Mouse (Mus musculus) megakaryocyte, adult 5-6 weeks (primary cell): ENCODE data around the gene Hectd4. TPM values are rescaled to one million over a fixed set of nuclear protein-coding genes. Genes with fewer than 3 reads are reported as not detected.
"Not testable (repeated sequence)": the region's sequence is repeated elsewhere in the genome, so short reads cannot be mapped to it uniquely, and the experiment has no call there.

Experiments
- ATAC-seq: 2 replicates; pipeline ENCODE4 v1.8.0; 2016; ENCODE audit warnings: mild to moderate bottlenecking, inconsistent platforms; ENCODE audit not compliant: poor library complexity, severe bottlenecking
- total RNA-seq, 2 experiments: library from RNA; stranded (forward) in 1 of 2; stranded (reverse) in 1 of 2; fragments of 153-499, 151-499 nt in 1 of 2; fragments of 221-1000, 200-1000 nt in 1 of 2; gene quantifications; 2 replicates each; pipeline versions ENCODE4 v1.2.3 to v1.2.4; 2015 to 2017

Gene Hectd4
- total RNA-seq, 2 experiments from 2014 or later = 8.6 to 12.0 TPM

DNA sequence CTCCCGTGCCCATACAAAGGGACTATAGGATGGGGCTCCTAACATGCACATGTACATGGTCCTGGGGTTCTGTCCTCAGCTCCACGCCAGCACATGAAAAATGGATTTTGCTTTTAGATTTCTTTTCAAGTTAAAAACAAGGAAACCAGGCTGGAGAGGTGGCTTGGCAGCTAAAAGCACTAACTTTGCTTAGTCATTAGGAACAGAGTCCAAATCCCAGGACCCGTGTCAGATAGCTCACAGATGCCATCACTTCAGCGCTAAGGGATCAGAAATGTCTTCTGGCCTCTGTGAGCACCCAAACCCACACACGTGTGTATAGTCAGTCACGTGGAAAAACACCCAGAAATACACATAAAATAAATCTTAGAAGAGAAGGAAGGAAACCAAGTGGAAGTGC lies 116.8 kb downstream of the Hectd4 start:
- no peak for ATAC-seq

DNA sequence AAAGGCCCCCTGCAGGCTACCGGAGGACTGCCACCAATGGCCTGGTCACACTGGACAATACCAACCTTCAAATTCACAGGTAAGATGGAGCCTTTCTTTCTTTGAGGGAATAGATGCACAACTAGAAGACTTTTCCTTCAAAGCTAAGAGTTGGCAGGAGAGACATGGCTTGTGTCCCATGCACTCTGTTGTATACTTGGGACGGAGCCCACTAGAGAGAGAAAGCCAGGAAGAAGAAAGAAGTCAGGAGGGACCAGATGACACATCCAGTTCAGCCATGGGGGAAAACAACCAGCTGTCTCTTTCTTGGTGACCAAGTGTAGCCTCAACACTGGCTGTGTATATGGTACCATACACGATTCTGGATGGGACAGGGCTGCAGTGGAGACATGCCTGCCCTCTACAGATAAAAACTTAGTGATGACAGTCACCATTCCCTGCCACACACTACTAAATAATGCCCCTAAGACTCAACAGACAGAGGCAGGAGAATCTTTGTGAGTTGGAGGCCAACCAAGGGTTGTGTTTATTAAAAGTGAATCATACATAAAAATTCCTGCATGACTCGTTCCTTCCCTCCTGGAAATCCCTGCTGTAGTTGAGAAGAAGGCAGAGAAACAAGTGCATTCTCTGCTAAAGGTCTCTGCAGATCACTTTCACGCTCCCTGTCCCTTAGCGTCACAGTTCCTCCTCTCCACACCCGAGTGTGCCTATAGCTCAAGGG lies 119.7 kb downstream of the Hectd4 start:
- no peak for ATAC-seq

DNA sequence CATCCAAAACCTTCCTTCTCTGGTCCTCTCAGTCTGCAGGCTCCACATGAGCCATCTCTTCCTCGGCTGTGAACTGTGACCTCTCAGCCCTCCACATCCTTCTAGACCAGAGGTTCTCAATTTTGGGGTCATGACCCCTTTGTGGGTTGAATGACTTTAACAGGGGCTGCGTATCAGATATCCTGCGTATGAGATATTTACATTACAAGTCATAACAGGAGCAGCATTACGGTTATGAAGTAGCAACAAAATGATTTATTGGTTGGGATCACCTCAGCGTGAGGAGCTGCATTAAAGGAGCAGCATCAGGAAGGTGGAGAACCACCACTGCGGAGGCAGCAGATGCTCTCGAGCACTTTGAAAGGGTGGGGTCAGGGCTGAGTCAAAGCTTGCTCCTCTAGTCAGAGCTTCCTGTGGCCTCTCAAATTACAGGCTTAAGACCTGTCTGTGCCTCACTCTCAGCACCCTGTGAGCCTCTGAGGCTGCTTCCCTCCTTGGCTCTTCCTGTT lies 121.0 kb downstream of the Hectd4 start:
- peak; percentile 51 for ATAC-seq

DNA sequence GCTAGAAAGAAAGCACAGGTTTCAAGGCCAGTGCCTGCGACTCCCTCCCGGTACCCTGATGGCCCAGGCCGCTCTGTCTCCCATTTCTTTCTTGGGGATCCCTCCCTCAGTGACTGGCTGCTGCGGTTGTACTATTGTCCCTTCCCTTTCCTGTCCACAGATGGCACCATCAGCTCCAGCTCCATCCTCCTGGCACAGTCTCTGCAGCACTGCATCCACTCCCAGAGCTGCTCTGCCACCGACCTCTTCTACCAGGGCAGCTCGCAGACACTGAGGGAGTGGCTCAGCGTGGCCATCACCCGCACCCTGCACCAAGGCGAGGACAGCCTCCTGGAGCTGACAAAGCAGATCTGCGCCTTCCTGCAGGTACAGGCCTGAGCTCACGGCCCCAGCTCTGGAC lies 122.5 kb downstream of the Hectd4 start:
- no peak for ATAC-seq

DNA sequence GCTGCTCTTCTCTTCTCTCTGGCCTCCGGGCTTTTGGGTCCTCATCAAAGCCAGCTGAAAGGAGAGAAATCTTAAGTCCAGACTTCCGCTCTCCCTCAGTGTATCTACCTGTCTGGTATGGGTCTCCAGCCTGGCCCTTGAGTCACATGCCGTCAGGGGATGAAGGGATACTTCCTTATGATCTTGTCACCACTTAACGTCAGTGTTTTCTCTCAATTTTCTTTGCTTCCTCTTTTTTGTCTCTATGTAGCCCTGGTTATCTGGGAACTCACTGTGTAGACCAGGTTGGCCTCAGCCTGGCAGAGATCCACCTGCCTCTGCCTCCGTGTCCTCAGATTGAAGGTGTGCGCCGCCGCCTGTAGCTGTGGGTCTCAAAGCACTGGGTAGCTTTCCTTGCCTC lies 124.0 kb downstream of the Hectd4 start:
- peak; percentile 44; the same call in 1 of the 2 replicates for ATAC-seq

DNA sequence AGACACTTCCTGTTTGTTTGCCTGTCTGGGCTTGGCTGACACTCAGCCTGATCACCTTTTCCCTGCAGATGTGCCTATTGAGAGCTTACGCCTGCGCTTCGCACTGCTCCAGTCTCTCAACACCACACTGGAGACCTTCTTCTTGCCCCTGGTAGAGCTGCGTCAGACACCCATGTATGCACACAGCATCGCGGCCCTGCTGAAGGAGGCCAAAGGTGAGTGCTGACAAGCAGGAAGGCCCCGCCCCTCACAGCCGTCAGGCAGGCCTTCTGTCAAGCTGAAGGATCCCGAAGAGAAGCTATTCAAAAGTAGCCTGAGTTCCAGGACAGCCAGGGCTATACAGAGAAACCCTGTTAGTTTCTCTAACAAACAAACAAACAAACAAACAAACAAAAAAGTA lies 139.2 kb downstream of the Hectd4 start:
- ATAC-seq = no peak

DNA sequence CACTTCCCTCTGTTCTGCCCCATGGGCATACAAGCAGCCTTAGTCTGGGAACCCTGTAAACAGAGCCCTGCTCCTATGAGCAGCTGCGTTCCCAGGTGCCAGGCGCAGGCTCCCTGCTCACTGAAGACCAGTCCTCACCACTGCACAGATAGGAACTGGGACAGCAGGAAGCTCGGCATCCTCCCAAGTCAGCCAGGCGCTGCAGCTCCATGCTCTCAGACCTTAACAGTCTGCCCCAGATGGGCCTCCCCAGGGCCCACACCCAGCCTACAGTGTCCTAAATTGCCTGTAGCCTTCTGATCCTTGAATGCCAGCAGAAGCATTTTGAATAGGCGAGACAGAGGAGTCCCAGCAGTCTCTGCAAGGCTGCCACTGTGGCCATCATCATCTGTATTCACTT lies 141.7 kb downstream of the Hectd4 start:
- no peak for ATAC-seq

DNA sequence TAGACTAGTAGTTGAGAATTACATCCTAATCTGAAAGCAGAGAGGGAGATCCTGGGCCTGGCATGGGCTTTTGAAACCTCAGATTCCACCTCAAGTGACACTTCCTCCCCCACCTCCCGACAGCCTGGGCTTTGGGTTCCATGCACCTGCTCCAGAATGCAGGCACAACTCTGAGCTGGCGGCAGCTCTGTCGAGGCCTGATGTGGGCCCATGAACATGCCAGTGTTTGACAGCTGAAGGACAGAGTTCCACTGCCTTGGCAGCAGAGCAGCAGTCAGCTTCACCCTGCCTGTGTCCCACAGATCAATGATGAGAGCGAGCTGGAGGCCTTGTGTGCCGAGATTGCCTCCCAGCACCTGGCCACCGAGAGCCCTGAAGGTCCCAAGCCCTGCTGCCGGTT lies 143.4 kb downstream of the Hectd4 start:
- no peak for ATAC-seq

DNA sequence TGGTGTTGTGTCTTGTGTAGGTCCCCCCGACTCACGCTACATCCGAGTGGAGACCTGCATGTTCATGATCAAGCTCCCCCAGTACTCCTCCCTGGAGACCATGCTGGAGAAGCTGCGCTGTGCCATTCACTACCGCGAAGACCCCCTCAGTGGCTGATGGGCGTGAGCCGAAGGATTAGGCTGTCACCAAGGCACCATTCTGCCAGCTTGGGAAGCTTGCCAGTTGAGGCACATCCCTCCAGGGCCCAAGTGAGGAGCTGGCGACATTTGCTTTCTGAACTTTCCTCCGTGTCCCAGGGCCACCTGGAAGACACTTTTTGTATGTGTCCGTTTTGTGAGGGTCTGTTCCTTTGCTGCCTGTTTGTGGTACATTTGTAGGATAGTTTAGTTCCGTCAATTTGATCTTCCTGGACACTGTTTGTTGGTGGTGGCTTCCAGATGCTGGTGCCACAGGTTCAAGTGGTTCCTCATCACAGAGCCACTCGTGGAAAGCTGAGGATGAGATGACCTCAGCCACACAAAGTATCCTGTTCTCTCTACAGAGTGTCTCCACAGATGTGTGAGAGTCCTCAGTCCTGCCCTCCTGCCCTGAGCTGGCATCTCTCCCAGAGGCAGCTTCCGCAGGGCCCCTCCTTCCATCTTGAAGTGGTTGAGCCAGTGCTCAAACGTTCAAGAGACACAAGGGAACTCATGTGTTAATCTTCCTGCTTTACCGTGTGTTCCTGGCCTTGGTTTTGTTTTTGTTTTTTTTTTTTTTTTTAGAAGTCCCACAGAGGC lies 146.6 kb downstream of the Hectd4 start:
- ATAC-seq = no peak

DNA sequence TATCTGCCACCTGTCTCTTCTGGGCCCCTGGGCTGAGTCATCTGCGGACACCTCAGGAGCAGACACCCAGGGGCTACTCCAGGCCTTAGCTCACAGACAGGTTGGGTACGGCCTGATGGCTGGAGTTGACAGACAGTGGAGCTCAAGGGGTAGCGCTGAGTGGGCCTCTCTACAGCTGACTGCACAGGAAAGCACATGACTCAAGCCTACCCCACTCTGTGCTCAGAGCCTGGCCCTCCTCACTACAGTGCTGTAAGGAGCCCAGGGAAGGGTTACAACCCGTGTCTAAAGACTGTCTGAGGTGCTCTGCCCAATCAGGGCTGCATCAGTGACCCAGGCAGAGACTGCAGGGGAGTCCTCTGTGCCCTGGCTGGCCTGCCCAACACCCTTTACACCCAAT lies 147.2 kb downstream of the Hectd4 start:
- no peak; the same call in 1 of the 2 replicates for ATAC-seq

DNA sequence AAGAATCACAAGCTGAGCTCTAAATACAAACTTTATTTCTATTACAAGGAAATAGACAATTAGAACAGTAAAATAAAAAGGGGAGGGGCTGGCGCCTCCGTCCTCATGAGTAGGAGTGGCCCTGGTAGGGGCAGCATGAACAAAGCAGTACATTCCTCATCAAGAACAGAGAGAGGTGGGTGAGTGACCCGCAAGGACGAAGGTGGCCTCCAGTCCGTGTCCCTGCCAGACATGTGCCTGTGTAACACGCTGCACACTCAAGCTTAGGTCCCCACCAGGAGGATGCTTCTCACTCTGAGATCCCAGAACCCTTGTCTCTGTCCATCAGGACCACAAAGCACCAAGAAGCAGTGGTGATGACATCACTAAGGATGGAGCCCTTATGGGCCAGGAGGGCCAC lies 151.7 kb downstream of the Hectd4 start:
- no peak for ATAC-seq

DNA sequence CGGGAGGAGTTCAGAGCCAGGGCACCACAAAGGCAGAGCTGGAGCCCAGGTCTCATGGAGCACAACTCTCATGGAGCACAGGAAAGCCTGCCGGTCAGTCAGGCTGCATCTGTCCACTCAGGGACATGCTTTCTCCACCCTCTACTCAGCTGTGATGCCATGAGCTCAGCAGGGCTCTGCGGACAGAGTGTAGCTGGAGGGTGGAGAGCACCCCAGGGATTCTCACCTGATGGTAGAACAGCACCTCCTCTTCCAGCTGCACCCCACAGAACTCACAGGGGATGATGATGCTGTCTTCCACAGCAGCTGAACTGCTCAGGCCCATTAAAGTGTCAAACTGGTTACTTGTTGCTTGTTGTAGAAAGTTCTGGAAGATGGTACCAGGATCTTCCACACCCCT lies 154.8 kb downstream of the Hectd4 start:
- ATAC-seq = no peak

DNA sequence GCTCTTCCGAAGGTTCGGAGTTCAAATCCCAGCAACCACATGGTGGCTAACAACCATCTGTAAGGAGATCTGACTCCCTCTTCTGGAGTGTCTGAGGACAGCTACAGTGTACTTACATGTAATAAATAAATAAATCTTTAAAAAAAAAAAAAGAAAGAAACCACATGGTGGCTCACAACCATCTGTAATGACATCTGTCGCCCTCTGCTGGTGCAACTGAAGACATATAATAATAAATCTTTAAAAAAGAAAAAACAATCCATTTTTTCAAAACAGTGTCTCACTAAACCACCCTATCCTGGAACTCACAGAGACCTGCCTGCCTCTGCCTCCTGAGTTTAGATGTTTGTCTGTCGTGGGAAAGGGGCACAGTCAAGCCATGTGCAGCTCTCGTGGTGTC lies 157.0 kb downstream of the Hectd4 start:
- ATAC-seq = not testable (repeated sequence)

DNA sequence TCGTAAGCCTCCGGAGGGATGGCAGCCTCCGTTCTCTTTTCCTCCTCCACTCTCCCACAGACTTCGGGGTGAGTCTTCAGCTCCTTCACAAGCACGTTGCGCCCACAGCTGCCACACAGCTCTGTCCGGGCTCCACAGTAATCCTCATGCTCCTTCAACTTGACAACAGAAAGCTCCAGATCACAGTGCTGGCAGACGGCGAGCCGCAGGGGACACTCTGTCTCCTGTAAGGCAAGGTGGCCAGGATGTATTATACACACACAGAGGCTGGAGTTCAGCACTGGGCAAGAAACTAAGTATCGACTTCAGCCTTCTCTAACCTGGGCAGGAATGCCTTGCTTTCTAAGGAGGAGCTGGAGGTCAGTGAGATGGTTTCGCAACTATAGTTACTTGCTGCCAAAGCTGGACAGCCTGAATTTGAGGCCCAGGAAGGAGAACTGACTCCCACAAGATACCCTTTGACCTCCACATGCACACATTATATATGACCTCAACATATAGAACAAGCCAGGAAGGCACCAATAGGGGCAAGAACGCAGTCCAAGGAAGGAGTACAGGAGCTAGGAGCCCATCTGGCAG lies 158.7 kb downstream of the Hectd4 start:
- ATAC-seq = no peak

DNA sequence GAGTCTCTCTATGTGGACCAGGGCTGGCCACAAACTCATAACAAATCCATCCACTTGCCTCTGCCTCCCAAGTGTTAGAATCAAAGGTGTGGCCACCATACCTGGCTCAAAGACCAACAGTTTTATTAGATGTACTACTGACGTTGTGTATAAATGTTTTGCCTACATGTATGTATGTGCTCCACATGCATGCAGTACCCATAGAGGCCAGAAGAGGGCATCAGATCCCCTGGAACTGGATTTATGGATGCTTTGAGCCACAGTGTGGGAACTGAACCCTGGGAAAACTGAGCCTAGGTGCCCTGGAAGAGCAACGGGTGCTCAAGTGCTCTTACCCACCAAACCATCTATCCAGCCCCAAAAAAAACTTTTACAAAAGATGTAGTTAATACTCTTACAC lies 160.7 kb downstream of the Hectd4 start:
- no peak for ATAC-seq

DNA sequence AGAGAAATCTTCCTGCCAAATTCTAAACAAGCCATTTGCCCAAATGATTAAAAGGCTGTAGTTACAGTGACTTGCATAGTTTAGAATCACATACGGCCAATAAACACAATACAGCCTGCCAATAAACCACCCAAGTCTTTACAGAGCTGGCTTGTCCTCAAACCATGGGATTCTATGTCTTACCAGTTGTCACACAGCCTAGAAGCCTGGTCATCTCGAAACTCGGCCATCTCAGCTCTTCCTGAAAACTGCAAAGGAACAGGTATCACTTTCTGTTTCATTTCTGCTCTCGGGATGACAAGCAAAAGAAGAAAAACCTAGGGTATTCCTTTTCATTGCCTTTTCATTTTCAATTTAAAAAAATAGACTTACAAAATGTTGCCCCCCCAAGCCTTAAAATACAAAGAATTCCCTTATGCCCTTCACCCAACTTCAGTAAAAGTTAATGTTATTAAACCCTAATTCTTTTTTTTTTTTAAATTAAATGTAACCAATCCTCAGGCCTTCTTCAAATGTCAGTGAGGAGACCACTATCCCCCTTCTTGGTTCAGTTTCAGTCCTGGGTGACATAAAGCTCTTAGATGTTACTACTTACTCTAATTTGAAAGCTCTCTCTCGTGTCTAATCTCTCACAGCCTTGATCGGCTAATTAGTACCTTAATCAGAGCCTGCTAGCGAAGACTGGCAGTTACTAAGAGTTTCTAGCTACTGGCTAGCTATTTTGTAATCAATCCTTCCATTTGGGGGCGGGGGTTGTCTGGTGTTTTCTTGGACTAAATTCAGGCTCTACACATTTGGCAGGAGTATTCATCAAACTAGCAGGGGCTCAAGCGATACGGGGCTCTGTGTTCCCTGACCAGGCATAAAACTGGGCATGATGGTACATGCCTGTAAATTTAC lies 164.1 kb downstream of the Hectd4 start:
- 0 out of 2 replicates have a peak, but pooled peaks have one; percentile 19 for ATAC-seq

DNA sequence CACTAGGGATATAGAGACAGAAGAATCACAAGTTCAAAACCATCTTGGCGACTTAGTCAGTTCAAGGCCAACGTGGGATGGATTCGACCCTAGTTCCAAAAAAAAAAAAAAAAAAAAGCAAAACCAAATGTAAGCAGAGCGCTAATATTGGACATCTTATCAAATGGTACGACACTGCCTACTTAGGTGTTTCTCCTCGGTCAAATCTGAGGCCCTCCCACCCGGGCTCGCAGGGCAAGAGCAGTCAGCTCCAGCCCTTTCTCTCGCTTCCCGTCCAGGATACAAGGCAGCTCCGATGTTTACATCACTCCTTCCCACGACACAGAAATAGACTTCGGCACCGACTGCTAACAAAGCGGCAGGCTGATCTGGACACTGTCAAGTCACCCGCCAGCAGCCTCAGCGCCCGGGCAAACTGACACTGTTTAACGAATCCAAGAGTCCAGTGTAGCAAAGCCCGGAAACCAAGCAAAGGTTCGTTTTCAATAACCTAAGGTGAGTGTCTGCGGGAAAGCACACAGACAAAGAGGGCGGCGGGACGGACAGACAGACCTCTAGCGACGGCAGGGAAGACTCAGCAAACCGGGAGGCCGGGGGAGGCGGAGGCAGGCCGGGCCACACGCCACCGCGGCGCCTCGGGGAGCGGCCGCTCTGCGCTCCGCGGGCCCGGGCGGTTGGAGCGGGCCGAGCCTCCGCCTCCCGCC lies 164.9 kb downstream of the Hectd4 start:
- ATAC-seq = peak; percentile 9

DNA sequence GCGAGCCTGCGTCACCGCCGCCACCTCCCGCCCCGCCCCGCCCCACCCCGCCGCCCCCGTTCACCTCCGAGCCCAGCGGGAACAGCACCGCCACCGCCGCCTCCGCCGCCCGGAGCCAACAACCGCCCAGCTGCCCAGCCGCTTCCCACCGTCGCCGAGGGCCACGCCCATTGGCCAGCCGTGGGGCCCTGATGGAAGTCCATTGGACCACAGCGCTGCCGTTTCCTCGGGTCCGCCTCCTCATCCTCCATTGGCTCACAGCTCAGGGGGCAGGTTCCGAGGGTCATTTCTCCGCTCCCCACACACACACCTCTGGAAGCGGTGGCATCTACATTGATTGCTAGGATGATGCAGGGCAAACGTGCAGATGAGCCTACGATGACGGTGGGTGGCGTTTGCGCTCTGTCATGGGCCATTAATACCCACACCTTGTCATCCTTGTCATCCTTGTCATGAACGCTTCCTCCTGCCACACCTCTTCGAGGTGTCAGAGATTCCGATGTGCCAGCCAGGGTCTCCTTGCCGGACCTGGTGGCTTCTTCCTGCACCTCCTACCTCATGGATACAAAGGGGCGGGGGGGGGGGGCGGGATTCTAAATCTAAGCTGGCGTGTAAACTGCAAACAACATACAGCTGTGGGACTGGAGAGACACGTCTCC lies 165.6 kb downstream of the Hectd4 start, which contains the start of gene Trafd1:
Gene Trafd1, minus strand, starts transcription at position 172 of the 659 bp plus-strand sequence.
- ATAC-seq = peak; percentile 92

DNA sequence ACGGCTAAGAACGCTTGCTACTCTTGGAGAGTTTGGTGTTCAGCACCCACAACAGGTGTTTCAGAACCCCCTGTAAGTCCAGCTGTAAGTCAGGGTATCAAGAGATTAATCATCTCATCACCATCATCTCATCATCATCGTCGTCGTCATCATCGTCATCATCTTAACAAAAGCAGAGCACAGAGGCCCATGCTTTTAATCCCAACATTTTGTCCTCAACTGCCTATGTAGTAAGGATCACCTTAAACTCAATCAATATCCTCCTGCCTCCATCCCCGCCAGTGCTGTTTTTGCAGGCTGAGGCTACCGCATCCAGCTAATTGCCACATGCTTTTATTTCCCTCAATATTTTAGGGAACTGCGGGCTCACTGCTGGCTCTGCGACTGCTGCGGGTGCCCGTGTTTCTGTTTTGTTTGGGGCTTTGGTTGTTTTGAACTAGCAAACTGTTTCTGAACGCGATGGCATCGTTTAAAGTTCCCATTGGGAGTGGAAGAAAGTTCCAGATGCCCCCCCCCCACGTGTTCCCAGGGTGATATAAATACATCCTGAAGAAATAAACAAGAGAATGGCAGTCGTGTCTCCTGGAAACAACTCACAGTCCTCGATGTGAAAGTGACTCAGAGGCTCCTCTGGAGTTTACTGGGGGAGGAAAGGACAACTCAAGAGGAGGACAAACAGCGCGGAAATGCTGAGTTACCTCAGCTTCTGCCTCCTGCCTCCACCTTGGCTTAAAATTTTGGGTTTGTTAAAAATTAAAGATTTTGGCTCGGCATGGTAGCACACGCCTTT lies 166.3 kb downstream of the Hectd4 start:
- ATAC-seq = peak; percentile 20; the same call in 1 of the 2 replicates
